Mouse (Mus musculus) urinary bladder, postnatal 14 days (tissue): Measurements from ENCODE around the gene Tshr.
"Not testable (repeated sequence)": the region's sequence is repeated elsewhere in the genome, so short reads cannot be mapped to it uniquely, and the experiment has no call there.

Source experiments
- DNase-seq: peaks from one replicate; pipeline ENCODE4 v3.0.0; 2021; ENCODE audit warnings: low spot score

Gene Tshr

GRCm38 (mm10) chr12:91496226-91496558 is 111.8 kb downstream of the Tshr start:
- no peak for DNase-seq

- no peak for DNase-seq
These were observed 116.1 kb downstream of the Tshr start for GRCm38 (mm10) chr12:91500475-91500874.

DNA sequence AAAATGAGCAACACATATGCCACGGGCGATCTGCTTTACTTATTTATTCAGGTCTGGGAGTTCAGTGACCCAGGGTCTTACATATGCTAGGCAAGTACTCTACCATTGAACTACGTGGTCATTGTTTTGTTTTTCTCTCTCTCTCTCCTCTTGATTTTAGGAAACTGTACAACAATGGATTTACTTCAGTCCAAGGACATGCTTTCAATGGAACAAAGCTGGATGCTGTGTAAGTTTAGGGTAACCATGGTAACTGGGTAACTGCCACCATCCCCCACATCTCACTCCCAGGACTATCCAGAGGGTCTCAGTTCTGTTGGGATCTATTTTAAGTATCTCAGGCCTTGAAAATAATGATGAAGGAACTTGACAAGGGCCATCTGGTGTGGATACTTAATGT is 127.4 kb downstream of the Tshr start:
- DNase-seq, result no peak

DNA sequence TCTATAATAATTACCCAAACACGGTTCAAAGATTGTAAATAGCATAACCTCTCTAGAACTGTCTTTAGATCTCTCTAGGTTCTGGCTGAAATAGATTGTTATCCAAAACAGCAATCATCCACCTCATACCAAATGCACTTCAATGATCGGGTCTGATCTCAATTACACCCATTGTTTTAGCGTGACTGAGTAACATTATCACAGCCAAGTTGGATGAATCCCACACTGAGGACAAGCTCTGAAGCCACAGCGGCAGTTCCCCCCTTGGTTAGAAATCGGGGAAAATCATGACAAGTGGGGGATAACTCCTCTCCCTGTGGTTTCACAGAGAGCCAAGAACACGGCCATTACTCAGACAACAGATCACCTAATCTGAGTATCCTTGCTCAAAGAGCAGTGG is 129.6 kb downstream of the Tshr start:
- DNase-seq, result no peak

- DNase-seq, result no peak
These were observed 133.4 kb downstream of the Tshr start for GRCm38 (mm10) chr12:91517808-91518207.

GRCm38 (mm10) chr12:91523626-91524025 is 139.3 kb downstream of the Tshr start:
- DNase-seq, result no peak

DNA sequence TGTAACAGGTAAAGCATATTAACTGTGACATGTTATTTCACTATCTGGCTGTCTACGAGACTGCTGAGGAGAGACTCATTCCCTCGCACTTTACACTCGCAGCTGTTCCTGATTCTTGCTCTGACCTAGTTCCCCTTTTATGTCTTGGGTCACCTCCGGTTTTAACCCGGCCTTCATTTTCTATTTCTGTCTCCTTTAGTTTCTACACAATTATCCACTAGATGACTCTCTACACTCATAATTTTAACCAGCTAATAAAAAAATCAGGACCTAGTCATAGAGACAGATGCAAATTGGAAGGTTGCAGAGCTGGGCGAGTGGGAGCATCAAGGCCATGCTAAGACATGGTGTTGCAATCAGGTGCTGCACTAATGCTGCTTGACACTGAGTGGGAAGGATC is 150.2 kb downstream of the Tshr start:
- no peak for DNase-seq

GRCm38 (mm10) chr12:91540202-91540601 is 155.8 kb downstream of the Tshr start:
- no peak for DNase-seq

DNA sequence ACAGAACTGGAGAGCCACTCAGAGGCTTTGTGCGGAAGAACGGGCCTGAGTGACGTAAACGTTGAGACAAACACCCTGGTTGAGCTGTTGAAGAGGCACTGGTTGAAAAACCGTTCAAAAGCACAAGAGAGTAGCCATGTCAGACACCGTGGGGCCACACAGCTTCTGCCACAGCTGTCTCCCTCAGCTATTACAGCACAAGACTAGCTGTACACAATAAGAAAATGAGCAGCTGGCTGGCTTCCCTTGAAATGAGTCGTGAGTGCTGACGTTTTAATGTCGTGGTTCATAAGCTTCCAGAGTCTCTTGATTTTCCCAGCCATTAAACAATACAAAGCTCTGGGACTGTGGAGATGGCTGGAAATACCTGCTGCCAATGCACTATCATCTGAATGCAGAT is 165.1 kb downstream of the Tshr start:
- DNase-seq, result no peak

- peak; percentile 51 for DNase-seq
These were observed 167.6 kb downstream of the Tshr start for GRCm38 (mm10) chr12:91551773-91552526.

DNA sequence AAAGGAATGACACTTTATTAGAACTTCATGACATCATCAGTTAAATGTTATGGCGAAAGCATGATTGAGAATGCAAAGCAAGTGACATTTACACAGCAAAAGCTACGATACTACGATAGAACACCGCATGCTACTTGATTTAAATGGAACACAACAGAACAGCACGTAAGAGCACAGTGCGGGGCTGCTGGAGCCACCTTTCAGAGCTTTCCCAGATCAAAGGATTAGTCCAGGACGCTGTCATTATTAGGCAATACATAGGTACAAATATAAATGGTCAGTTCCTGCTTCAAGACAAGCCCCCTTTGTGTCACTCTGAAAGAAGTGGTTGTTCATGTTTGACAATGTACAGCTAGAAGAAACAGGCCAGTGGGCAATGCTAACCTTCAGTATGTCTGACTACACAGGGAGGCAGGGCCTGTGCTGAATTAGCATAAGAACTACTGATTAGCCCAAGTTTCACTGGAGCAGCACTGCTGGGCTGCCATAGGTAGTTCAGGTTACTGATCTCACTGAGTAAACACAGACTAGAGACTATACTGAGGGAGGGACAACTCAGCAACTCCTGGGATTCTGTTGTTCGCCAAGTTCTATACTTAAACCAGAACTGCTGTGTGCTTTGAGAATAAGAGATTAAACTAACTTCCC is 173.1 kb downstream of the Tshr start:
- not testable (repeated sequence) for DNase-seq

GRCm38 (mm10) chr12:91558152-91558551 is 173.8 kb downstream of the Tshr start:
- not testable (repeated sequence) for DNase-seq

GRCm38 (mm10) chr12:91567145-91567544 is 182.8 kb downstream of the Tshr start:
- no peak for DNase-seq

DNA sequence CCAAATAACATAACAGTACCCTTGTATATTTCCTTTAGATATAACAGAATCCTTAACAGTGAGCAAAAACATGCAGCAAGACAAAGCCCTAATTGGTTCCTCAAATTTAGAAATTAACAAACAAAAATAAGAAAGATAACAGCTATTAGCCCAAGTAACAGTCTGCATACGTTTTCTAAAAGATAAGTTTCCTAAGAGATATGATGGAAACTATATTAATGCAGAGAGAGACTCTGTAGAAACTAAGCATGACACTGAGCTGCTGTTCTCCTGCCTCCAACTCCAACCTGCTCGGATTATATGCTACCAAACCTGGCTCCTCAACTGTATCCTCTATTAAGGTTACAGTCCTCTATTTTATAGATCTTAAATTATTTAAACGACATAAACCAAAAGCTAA is 184.9 kb downstream of the Tshr start:
- no peak for DNase-seq

DNA sequence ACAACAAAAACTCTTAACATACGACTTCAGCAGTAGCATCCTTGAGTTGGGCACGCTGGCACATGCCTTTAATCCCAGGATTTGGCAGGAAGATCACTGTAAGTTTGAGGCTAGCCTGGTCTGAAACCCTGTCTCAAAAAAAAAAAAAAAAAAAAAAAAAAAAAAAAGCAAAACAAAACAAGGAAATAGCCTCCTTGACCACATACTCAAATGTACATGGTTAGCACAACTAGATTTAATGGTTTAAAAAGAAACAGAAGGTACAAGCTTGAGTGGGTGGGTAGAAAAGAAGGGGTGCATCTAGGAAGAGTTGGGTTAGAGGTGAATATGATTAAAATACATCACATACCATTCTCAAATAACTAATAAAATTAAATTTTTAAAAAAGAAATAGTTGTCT is 187.3 kb downstream of the Tshr start:
- DNase-seq, result no peak

GRCm38 (mm10) chr12:91579665-91580064 is 195.3 kb downstream of the Tshr start:
- DNase-seq, result no peak

- peak; percentile 14 for DNase-seq
These were observed 197.1 kb downstream of the Tshr start for GRCm38 (mm10) chr12:91581204-91582070.

GRCm38 (mm10) chr12:91582362-91583002 is 198.1 kb downstream of the Tshr start:
- DNase-seq, result no peak

DNA sequence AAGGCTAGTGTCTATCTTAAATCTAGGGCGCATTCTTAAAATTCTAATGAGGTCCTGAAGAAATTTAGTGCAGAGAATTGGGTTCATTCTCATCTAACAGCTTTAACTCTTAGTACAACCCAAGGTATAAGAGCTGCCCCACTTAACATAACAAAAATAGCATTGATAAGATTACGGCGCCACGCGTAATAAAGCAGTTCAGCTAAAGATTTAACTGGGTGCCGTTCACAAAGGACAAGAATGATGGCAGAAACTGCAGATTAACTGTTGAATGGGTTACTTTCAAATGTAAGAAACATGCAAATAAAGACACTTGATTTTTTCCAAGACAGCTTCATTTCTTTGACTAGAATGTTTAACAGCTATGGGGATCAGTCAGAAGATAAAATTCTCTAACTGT is 199.0 kb downstream of the Tshr start:
- DNase-seq, result no peak

- no peak for DNase-seq
These were observed 200.8 kb downstream of the Tshr start for GRCm38 (mm10) chr12:91585206-91585605.

DNA sequence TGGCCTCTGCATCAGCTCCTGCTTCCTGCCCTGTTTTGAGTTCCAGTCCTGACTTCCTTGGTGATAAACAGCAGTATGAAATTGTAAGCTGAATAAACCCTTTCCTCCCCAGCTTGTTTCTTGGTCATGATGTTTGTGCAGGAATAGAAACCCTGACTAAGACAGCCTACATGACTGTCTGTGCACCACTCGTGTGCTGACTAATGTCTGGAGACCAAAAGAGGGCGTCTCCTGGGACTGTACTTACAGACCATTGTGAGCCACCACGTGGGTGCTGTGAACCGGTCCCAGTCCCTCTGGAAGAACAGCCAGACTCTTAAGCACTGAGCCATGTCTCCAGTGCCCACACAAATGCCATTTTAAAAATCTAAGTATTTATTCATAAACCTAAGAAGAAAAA is 201.5 kb downstream of the Tshr start:
- DNase-seq, result not testable (repeated sequence)

DNA sequence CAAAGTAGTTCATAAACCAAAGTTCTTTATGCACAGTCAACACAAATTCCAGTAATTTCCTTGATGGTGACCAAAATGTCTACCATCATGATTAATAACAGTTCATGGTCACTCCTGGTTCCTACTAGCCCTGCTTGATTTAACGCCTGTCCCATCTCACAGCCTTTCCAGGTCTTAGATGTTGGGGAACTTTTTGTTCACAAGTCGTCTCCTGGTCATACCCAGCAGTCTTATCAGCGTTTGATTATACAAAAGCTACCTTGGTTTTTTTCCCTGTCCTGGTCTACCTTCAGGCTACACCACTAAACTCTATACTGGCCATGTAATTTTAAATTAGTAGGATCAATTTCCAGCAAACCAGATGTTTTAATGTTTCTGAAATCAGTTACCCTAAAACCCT is 202.7 kb downstream of the Tshr start:
- DNase-seq, result no peak
